Mouse (Mus musculus) liver, embryonic 15.5 days (tissue): Measurements from ENCODE around the gene Endou. TPM values are rescaled to one million over a fixed set of nuclear protein-coding genes. Genes with fewer than 3 reads are reported as not detected.

Experiments used
- ATAC-seq: fragments of 200-750 bp; cut with Nextera tagmentation; 2 replicates; pipeline ENCODE4 v1.8.0; 2017; ENCODE audit warnings: moderate number of reproducible peaks, mild to moderate bottlenecking, moderate library complexity; ENCODE audit not compliant: insufficient read depth
- H3K27ac ChIP-seq: fragments of 300-500 bp; sonication (generic); replicated peaks from 2 replicates; pipeline ENCODE4 v1.5.1; 2015; ENCODE audit warnings: mild to moderate bottlenecking, inconsistent platforms
- H3K27me3 ChIP-seq: fragments of 300-500 bp; sonication (generic); 2 replicates; pipeline ENCODE4 v1.6.1; 2015; ENCODE audit warnings: mild to moderate bottlenecking, inconsistent platforms
- H3K36me3 ChIP-seq: fragments of 300-500 bp; sonication (generic); replicated peaks from 2 replicates; pipeline ENCODE4 v1.6.1; 2015; ENCODE audit warnings: moderate library complexity, mild to moderate bottlenecking, inconsistent platforms
- H3K4me1 ChIP-seq: fragments of 300-500 bp; sonication (generic); replicated peaks from 2 replicates; pipeline ENCODE4 v1.6.1; 2015; ENCODE audit warnings: inconsistent platforms
- H3K4me2 ChIP-seq: fragments of 300-500 bp; sonication (generic); 2 replicates; pipeline ENCODE4 v1.6.1; 2015; ENCODE audit warnings: moderate library complexity, mild to moderate bottlenecking, inconsistent platforms
- H3K4me3 ChIP-seq: fragments of 300-500 bp; sonication (generic); replicated peaks from 2 replicates; pipeline ENCODE4 v1.5.1; 2015; ENCODE audit warnings: mild to moderate bottlenecking, inconsistent platforms
- H3K9ac ChIP-seq: fragments of 300-500 bp; sonication (generic); 2 replicates; pipeline ENCODE4 v1.6.1; 2015; ENCODE audit warnings: moderate library complexity, mild to moderate bottlenecking, inconsistent platforms
- H3K9me3 ChIP-seq: fragments of 300-500 bp; sonication (generic); replicated peaks from 2 replicates; pipeline ENCODE4 v1.6.1; 2016; ENCODE audit warnings: inconsistent platforms
- WGBS: fragments of 180-500 bp; shearing (Covaris S2); methylation state at CpG from one replicate; pipeline ENCODE4 v1.1.7; 2015; ENCODE audit warnings: mixed read lengths; ENCODE audit not compliant: insufficient replicate concordance; 5-methylcytosine and 5-hydroxymethylcytosine counted together
- polyA plus RNA-seq: library from polyadenylated mRNA; unstranded; fragments of >200 nt; fragmentation: Nextera tagmentation; extraction: Ambion mirVana; gene quantifications from 2 replicates; pipeline ENCODE4 v1.2.1, GENCODE M21; 2015

Gene Endou
- polyA plus RNA-seq, 1 experiment from 2014 or later = 0.10 TPM

GRCm38 (mm10) chr15:97743961-97744525 is 12.9 kb upstream of the Endou start:
- Histone ChIP-seq H3K4me3 (no peak overlapping the region), H3K9ac (no peak overlapping the region), H3K4me1 (peaks cover 59% of the 10 kb centered on the region), H3K36me3 (no peaks in the 10 kb centered on the region), H3K9me3 (no peaks in the 10 kb centered on the region), H3K4me2 (no peak overlapping the region), H3K27me3 (no peaks in the 10 kb centered on the region), H3K27ac (no peak overlapping the region)
- ATAC-seq = no peak
- WGBS = 67% methylated on average over 12 of the region's 12 CpGs

GRCm38 (mm10) chr15:97743210-97743609 is 12.1 kb upstream of the Endou start:
- no peak overlapping the region for H3K27ac ChIP-seq
- peaks cover 54% of the 10 kb centered on the region for H3K4me1 ChIP-seq
- no peak overlapping the region for H3K4me2 ChIP-seq
- no peak overlapping the region for H3K9ac ChIP-seq
- H3K9me3 ChIP-seq = no peaks in the 10 kb centered on the region
- 73% methylated on average over 5 of the region's 5 CpGs for WGBS
- no peak for ATAC-seq
- H3K36me3 ChIP-seq = no peaks in the 10 kb centered on the region
- no peak overlapping the region for H3K4me3 ChIP-seq
- no peaks in the 10 kb centered on the region for H3K27me3 ChIP-seq

GRCm38 (mm10) chr15:97742600-97742999 is 11.5 kb upstream of the Endou start:
- Histone ChIP-seq H3K9ac (no peak overlapping the region), H3K4me3 (no peak overlapping the region), H3K4me1 (peaks cover 50% of the 10 kb centered on the region), H3K36me3 (no peaks in the 10 kb centered on the region), H3K9me3 (no peaks in the 10 kb centered on the region), H3K27me3 (no peaks in the 10 kb centered on the region), H3K27ac (no peak overlapping the region), H3K4me2 (no peak overlapping the region)
- WGBS = 28% methylated on average over 4 of the region's 4 CpGs
- no peak for ATAC-seq

- H3K4me1 ChIP-seq = peaks cover 46% of the 10 kb centered on the region
- H3K27ac ChIP-seq = no peak overlapping the region
- H3K27me3 ChIP-seq = no peaks in the 10 kb centered on the region
- H3K4me2 ChIP-seq = no peak overlapping the region
- no peaks in the 10 kb centered on the region for H3K9me3 ChIP-seq
- ATAC-seq = no peak
- 30% methylated on average over 7 of the region's 7 CpGs for WGBS
- no peak overlapping the region for H3K9ac ChIP-seq
- no peak overlapping the region for H3K4me3 ChIP-seq
- H3K36me3 ChIP-seq = no peaks in the 10 kb centered on the region
Observed at GRCm38 (mm10) chr15:97742074-97742473, 10.9 kb upstream of the Endou start.

- Histone ChIP-seq H3K27me3 (no peaks in the 10 kb centered on the region), H3K9ac (no peak overlapping the region), H3K4me1 (peaks cover 42% of the 10 kb centered on the region), H3K27ac (no peak overlapping the region), H3K4me3 (no peak overlapping the region), H3K9me3 (no peaks in the 10 kb centered on the region), H3K36me3 (no peaks in the 10 kb centered on the region), H3K4me2 (no peak overlapping the region)
- WGBS = 72% methylated on average over 12 of the region's 12 CpGs
- no peak for ATAC-seq
Observed at GRCm38 (mm10) chr15:97741662-97742061, 10.5 kb upstream of the Endou start.

GRCm38 (mm10) chr15:97740283-97740732 is 9.2 kb upstream of the Endou start:
- WGBS = 81% methylated on average over 9 of the region's 9 CpGs
- H3K36me3 ChIP-seq = no peaks in the 10 kb centered on the region
- H3K4me1 ChIP-seq = peaks cover 28% of the 10 kb centered on the region
- no peak overlapping the region for H3K9ac ChIP-seq
- no peak overlapping the region for H3K27ac ChIP-seq
- H3K4me2 ChIP-seq = no peak overlapping the region
- H3K27me3 ChIP-seq = no peaks in the 10 kb centered on the region
- no peaks in the 10 kb centered on the region for H3K9me3 ChIP-seq
- H3K4me3 ChIP-seq = no peak overlapping the region
- no peak for ATAC-seq

- ATAC-seq = peak; percentile 87
- Histone ChIP-seq H3K9ac (no peak overlapping the region), H3K36me3 (no peaks in the 10 kb centered on the region), H3K9me3 (no peaks in the 10 kb centered on the region), H3K27me3 (no peaks in the 10 kb centered on the region), H3K4me2 (no peak overlapping the region), H3K4me1 (peaks cover 16% of the 10 kb centered on the region), H3K27ac (no peak overlapping the region), H3K4me3 (no peak overlapping the region)
- WGBS = 50% methylated on average over 7 of the region's 7 CpGs
Observed at GRCm38 (mm10) chr15:97738923-97739322, 7.8 kb upstream of the Endou start.

GRCm38 (mm10) chr15:97731988-97732387 is 849 bp upstream of the Endou start:
- WGBS = 77% methylated on average over 11 of the region's 11 CpGs
- Histone ChIP-seq H3K36me3 (no peaks in the 10 kb centered on the region), H3K9ac (no peak overlapping the region), H3K4me2 (no peak overlapping the region), H3K27ac (no peak overlapping the region), H3K4me1 (no peaks in the 10 kb centered on the region), H3K27me3 (peaks cover 10% of the 10 kb centered on the region; the same call in 1 of the 2 replicates), H3K9me3 (no peaks in the 10 kb centered on the region), H3K4me3 (no peak overlapping the region)
- no peak for ATAC-seq

- peaks cover 10% of the 10 kb centered on the region; the same call in 1 of the 2 replicates for H3K27me3 ChIP-seq
- 42% methylated on average over 6 of the region's 6 CpGs for WGBS
Observed at GRCm38 (mm10) chr15:97730365-97730764, 774 bp downstream of the Endou start.

GRCm38 (mm10) chr15:97728804-97729203 is 2.3 kb downstream of the Endou start:
- H3K27me3 ChIP-seq = peaks cover 10% of the 10 kb centered on the region; the same call in 1 of the 2 replicates
- H3K4me1 ChIP-seq = no peaks in the 10 kb centered on the region
- no peaks in the 10 kb centered on the region for H3K9me3 ChIP-seq
- no peak overlapping the region for H3K4me3 ChIP-seq
- WGBS = 51% methylated on average over 7 of the region's 7 CpGs
- no peak overlapping the region for H3K27ac ChIP-seq
- no peaks in the 10 kb centered on the region for H3K36me3 ChIP-seq
- H3K4me2 ChIP-seq = no peak overlapping the region
- H3K9ac ChIP-seq = no peak overlapping the region
- ATAC-seq = no peak

More at GRCm38 (mm10) chr15:97730365-97730764, 774 bp downstream of the Endou start:
- H3K4me2 ChIP-seq = no peak overlapping the region
- H3K9ac ChIP-seq = no peak overlapping the region
- no peak overlapping the region for H3K27ac ChIP-seq
- no peaks in the 10 kb centered on the region for H3K4me1 ChIP-seq
- H3K36me3 ChIP-seq = no peaks in the 10 kb centered on the region
- ATAC-seq = no peak
- no peaks in the 10 kb centered on the region for H3K9me3 ChIP-seq
- no peak overlapping the region for H3K4me3 ChIP-seq

GRCm38 (mm10) chr15:97728394-97728793 is 2.7 kb downstream of the Endou start:
- H3K4me1 ChIP-seq = no peaks in the 10 kb centered on the region
- no peaks in the 10 kb centered on the region for H3K9me3 ChIP-seq
- no peaks in the 10 kb centered on the region for H3K36me3 ChIP-seq
- no peak overlapping the region for H3K9ac ChIP-seq
- no peak for ATAC-seq
- no peak overlapping the region for H3K4me2 ChIP-seq
- WGBS = 73% methylated on average over 11 of the region's 11 CpGs
- H3K27ac ChIP-seq = no peak overlapping the region
- H3K4me3 ChIP-seq = no peak overlapping the region
- H3K27me3 ChIP-seq = peaks cover 10% of the 10 kb centered on the region; the same call in 1 of the 2 replicates

- Histone ChIP-seq H3K4me1 (no peaks in the 10 kb centered on the region), H3K27ac (no peak overlapping the region), H3K9ac (no peak overlapping the region), H3K4me3 (no peak overlapping the region), H3K4me2 (no peak overlapping the region), H3K9me3 (no peaks in the 10 kb centered on the region), H3K36me3 (no peaks in the 10 kb centered on the region), H3K27me3 (peaks cover 10% of the 10 kb centered on the region; the same call in 1 of the 2 replicates)
- no peak for ATAC-seq
- 41% methylated on average over 5 of the region's 5 CpGs for WGBS
Observed at GRCm38 (mm10) chr15:97727520-97727919, 3.6 kb downstream of the Endou start.
